Mouse (Mus musculus) kidney, adult 18-20 months (tissue): Measurements from ENCODE around the gene Ankrd54.

Experiments
- DNase-seq: peaks from one replicate; pipeline ENCODE4 v3.0.0; 2021

Gene Ankrd54

DNA sequence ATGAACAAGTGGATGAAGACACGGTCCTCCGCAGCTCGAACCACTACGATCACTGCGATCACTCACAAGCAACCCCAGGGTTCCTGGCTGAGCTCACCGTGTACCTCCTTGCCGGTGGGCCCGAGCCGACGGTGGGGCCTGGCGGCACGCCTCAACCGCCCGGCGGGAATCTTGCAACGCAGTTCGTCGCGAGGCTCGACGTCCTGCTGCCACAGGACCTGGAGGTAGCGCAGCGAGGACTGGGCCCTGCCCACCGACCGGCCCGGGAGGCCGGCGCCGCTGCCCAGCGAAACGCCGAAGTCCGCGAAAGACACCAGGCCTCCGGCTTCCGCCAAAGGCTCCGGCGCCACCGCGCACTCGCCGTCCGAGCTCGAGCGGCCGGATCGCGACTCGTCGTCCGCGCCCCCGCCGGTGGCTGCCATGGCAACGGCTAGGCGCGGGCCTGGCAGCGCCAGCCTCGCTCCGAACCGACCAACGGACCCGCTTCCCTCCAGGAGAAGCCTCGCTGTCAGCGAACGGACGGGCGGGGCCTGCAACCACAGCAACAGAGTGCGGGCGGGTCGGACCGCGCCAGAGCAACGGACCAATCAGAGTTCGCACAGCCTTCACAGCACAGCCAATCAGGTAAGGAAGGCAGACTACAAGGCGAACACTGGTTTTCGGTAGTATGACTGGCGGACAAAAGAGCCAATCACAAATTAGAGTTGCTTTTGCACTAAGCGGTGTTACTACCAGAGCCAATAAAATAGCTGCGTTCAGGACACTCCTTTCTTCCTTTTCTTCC, at the start of gene Ankrd54:
Gene Ankrd54 (minus strand): TSS at position 518 of the 784 bp plus-strand sequence.
- DNase-seq: peak; percentile 96

DNA sequence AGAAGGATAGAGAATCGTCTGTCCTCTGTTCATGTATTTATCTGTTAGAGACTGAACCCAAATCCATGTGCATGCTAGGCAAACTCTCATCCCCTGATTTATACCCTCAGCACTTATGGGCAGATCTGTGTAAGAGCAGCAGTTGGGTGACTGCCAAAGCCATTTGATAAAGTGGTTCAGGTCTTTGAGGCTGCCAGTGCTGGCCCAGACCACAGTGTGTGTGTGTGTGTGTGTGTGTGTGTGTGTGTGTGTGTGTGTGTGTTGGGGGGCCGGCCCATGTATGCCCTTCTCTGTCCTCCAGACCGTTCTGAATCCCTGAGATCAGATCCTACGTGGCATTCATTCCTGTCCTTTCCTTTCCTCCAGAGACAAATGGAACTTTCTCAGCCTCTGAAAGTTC, 49.1 kb upstream of the Ankrd54 start:
- DNase-seq: no peak

DNA sequence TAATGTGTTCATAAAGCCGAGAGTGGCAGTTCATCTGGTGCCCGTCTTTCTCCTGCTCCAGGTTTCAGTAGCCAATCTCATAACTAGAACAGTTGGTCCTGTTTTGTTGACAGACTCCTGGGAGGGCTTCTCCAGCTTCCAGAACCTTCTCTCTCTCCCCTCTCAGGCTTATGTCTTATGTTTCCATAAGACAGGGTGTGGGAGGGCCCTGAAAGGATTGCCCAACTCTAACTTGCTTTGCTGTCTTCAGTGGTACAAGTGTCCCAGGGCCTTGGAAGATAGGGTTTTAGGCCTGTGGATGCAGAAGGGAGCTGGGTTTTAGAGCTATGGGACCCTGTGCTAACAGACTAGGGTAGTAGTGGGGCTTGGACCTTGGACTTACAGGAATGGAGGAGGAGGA, 47.8 kb upstream of the Ankrd54 start:
- DNase-seq: no peak

DNA sequence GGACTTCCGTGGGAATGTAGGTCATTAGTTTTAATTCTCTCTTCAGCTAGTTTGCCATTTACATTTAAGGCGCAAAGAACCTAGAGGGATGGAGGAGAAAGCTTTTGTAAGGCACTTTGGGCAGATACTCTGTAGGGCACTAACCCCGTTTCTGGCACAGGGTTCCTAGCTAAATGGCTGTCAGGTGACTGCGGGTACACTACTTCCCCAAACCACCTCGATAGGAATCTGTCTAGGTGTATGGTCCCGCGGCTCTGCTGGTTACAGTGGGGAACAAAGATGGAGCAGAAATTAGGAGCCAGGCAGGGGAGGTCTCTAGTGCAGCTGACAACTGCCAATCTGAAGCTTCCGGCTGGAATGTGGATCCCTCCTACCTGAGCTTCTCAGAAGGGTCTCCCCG, 47.3 kb upstream of the Ankrd54 start:
- no peak for DNase-seq

DNA sequence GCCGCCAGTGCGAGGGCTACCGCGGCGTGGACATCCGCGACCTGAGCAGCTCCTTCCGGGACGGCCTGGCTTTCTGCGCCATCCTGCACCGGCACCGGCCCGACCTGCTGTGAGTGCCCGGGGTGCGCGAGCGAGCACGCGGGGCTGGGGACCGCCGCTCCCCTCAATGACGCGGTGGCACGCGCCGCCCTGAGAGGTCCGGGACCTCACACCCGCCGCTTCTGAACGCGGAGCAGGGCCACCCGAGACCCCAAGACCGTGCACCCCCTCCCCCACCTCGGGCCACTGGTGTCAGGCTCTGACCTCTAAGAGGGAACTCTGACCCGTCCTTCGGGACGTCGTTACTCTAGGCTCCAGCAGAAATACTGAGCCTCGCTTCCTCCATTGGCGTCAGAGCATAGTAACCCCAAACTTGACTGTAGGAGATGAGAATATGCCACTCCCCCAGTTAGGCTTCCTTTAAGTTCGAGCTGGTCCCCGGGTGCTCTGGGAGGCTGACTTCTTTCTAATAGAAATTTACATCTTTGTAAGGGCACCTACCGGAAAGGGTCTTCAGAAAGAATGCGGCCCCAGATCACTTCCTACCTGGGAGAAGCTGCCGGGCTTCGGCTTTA, 46.7 kb upstream of the Ankrd54 start:
- DNase-seq: no peak

DNA sequence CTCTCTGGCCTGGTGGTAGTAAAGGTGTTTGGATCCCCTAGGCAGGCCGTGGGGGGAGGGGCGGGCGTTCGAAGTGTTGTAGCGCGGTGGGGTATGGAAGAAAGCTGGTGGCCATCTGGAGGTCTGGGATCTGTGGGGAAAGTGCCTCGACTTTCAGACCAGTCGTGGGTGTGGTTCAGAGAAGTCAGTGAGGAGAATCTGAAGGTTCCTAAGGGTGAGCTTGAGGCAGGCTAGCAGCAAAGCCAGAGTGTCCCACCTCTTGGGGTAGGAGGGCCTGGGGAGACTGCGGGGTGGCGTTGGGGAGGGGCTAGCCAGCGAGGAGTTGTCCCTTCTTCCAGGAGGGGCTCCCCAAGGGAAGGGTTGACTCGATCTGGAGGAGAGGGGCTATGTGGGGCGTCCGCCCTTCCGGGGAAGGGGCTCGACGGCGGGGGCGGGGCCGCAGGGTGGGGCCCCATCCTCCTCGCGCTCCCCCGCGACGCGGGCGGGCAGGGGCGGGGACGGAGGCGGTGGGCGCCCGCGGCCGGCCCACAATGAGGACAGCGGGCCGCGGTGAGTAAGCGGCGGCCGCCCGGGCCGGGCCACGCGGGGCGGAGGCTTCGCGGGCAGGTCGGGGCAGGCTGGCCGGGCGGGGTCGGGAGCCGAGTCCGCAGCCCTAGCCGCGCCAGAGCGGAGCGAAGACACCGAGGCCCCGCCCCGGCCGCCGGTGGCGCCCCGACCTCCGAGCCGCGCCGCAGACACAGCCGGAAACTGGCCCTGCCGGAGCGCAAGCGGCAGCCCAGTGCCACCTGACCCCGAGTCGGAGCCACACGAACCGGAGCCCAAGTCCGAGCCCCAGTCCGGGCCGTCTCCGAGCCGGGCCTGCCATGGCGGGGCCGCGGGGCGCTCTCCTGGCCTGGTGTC, 46.0 kb upstream of the Ankrd54 start, which contains the start of gene Micall1:
Gene Micall1 (plus strand): TSS at position 478 of the 900 bp plus-strand sequence.
- peak; percentile 85 for DNase-seq

DNA sequence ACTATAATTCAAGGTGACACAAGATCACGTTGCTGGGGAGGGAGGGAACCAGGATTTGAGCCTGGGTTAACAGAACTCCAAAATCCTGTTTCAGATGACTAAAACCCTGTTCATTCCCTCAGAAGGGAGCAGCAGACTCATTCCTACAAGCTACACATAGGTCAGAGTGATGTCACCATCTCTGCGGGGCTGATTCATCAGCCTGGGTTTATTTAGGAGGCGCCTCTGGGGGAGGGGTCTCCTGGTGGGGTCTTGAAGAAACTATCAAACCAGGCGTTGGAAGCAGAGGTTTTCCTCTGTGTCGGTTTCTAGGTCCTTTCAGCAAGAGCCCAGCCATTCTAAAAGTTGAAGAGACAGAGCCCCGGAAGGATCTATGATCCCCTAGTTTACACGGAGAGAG, 45.3 kb upstream of the Ankrd54 start:
- DNase-seq: no peak

DNA sequence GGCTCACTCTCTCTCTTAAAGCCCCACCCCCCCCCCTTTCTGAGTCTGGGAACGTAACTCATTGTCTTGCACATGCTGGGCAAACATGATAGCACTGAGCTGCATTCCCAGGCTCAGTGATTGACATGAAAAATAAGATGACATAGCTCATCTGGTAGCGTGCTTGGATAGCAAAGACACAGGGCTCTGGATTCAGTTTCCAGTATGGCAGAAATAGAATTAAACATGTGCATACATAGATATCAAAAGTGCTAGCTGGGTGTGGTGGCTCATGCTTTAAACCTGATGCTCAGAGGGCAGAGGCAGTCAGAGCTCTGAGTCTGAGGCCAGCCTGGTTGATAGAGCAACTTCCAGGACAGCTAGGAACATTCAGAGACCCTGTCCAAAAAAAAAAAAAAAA, 43.1 kb upstream of the Ankrd54 start:
- DNase-seq: no peak

DNA sequence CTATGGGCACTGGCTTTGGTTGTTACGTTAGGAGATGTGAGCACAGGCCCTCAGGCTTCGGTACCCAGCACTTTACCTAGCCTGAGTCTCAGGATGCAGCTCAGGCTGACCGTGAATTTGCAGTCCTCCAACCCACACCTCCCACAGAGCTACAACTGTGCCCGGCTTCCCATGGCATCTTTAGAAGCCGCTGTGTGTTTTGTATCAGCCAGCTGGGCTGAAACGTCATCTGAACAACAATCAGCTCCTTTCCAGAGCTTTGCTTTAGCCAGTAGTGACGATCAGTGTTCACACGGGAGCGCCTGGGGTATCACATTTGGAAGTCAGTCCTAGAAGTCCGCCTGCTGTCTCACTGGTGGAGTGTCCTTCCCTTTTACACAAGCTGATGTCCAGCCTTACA, 40.6 kb upstream of the Ankrd54 start:
- no peak for DNase-seq

DNA sequence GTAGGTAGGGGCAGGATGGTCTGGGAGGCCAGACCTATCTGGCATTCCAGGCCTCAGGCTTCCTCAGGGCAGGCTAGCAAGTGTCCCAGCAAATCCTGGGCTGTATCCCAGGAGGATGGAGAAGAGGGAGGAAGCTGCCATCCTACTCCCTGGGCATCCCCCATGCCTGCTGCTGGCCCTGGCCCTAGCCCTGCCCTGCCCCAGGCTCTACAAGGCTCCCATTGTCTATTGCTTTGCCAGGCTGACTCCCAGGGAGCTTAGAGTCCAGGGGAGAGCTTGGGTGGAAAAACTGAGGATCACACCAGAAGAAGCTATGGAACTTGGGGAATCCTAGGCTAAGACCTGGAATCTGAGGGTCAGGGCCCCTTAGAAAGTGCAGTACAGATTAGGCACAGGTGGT, 38.8 kb upstream of the Ankrd54 start:
- DNase-seq: no peak

DNA sequence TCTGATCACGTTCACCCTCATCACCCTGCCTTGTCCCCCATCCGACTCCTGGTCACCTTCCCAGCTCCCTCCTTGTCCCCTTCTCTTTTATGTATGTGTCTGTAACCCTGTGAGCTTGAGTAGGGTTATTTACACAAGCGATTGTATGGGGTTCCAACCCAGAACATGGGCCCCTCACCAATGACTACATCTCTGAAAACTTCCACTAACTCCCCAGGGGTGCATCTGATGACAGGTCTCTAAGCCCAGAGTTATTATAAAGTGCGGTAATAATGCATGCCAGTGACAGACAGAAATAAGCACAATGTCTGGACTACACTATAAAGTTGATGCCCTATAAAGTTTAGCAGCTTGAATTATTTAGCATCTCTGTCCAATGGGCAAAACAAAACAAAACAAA, 37.7 kb upstream of the Ankrd54 start:
- no peak for DNase-seq

DNA sequence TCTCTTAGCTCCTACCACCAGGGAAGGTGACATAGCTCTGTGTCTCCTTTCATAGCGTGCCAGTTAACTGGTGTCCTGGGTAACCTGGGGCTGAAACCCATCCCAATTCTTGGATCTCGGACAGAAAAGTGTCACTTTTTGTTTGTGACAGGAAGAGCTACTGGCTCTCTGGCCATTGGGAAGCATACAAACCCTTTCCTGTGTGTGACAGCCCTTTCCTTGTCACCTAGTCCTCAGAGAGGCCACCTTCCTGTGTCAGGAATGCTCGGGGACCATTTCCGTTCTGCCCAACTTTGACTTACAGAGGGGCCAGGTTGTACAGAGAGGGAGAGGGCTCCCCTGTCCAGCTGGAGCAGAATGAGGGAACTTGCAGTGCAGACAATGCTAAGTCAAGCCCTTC, 36.8 kb upstream of the Ankrd54 start:
- DNase-seq: peak; percentile 36

DNA sequence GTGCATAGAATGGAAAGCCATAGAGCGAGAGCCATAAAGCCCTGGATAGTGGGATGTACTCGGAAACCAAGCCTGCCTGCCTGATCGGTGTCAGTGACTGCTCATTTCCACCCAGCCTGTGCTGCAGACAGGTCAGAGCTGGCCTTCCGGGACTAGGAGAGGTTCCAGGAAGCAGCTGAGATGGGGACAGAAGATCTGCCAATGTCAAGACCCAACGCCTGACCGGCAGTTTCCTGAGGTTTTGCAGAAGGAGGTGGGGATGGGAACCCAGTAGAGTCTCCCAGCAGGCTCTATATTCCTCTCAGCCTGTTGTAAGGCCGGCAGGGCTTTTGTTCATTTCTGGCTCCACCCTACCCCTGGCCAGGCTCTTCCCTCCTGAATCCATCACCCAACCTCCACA, 36.2 kb upstream of the Ankrd54 start:
- DNase-seq: peak; percentile 56

DNA sequence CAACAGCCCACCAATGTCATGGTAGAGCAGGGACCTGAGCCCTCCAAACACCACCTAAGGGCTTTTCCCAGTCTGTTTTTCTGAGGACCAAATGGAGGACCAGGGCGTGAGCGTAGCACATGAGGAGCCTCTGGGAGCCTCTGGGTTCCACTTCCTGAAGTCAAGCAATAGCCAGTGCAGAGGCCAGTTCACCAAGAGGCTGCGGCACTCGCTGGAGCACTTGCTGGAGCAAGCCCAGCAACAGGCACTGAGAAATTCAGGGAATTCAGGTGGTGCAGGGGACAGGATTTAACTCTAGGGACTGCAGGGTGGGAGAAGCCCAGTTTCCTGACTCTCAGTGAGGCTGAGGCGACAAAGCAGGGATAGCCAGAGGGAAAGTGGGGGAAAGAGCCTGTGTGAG, 35.5 kb upstream of the Ankrd54 start:
- DNase-seq: no peak

DNA sequence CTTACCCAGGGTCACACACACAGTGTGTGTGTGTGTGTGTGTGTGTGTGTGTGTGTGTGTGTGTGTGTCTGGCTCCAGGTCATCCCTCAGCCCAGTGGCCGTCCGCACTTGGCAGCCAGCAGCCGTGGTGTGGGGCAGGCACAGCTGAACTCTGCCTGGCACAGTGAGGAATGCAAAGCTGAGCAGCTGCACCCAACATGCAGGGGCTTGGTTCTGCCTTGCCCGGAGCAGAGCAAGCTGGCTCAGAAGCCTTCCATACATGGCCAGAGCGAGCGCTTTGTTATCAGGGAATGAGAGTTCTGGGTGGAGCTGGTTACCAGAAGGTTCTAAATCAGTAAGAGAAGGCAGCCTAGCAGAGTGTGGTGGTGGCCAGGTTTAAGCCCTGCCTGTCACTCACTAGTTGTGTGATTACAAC, 34.9 kb upstream of the Ankrd54 start:
- peak; percentile 73 for DNase-seq

DNA sequence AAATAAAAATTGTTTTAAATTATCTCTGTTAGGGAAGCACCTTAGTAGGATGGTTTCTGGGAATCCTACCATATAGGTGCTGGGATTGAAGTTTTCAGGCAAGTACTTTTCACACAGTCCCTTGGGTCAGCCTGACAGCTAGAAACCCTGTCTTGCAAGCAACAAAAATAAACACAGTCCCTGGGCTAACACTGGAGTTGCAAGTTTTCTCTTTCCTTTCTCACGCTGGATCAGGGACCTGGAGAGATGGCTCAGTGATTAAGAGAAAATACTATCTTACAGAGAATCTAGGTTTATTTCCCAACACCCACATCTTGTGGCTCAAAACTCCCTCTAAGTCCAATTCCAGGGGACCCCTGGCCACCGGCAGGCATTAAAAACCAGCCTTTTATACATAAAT, 34.4 kb upstream of the Ankrd54 start:
- no peak for DNase-seq

DNA sequence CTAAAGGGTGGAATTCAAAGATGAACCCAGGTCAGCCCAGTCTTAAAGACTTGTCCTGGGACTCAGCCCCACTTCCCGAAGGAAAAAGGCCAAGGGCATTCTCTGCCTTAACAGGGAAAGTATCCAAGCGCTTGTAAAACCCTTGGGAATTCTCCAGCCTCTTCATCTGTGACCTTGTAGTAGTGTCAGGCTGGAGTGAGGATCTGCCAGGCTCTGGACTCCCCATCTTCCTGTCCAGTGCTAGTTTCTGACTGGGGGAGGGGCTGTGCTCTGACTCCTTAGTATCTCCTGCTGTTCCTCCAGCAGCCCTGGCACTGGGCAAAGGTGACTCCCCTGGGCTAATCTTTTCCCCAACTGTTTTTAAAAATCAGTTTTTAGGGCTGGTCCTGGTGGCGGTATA, 33.9 kb upstream of the Ankrd54 start:
- DNase-seq: peak; percentile 48

DNA sequence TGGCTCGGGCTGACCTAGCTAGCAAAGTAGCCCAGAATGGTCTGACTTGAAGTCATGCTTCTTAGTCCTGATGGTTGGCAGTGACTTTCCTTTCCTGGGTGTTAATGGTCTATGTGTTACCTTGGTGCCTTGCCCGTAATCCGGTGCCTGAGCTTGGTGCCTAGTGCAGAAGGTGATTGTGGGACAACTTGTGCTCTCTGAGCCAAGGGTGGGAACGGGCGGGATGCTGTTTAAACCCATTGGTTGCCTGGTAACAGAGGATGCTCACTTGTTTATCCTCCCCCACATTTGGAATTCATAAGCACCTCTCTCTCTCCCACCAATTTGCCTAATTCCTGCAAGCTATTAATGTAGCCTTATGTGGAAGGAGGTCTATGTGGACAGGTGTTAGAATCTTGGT, 32.8 kb upstream of the Ankrd54 start:
- no peak for DNase-seq

DNA sequence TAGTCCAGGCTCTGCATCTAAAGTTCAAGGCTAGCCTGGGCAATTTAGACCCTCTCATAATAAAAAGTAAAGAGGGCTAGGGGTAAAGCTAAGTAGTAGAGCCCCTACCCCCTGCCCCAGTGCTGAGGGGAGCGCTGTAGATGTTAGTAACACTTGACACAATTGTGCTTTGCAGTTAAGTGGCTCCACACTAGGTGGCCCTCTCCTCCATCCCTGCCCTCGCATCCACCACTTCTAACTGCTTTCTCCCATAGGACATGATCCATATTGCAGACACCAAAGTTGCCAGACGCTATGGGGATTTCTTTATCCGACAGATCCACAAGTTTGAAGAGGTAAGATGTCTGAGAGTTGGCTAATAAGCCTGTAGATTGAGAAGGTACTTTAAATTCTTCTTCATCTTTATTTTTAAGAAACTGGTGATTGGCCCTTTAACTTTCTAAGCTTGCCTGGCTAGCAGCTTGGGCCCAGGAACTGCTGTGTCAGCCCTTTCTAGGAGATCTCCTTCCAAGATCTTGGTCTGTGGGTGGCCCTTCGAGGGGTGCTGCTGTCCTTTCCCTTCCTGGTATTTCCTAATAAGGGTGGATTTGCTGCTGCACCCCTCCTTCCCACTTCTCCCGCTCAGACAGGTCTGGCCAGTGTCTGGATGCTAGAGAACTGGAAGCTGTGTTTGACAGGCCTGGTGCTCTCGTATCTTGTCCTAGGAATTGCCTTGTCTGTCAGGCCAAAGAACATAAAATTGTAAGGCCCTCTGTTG, 30.6 kb upstream of the Ankrd54 start:
- DNase-seq: peak; percentile 47

DNA sequence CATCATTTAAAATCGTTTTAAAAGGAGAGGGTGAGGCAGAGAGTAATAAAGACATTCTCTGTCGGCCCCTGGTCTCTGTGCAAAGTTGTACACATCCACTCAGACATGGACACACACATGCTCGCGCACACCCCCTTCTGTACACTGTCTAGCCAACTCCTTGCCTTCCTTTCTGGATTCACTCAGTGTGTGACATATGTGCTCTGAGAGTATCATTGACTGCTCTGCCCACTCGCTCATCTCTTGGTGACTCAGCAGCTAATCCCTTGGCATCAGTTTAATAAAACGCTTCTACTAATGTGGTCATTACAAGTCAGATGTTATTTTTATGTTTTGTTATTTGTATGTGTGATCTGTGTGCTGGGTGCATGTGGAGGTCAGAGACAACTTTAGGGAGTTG, 29.6 kb upstream of the Ankrd54 start:
- DNase-seq: no peak

DNA sequence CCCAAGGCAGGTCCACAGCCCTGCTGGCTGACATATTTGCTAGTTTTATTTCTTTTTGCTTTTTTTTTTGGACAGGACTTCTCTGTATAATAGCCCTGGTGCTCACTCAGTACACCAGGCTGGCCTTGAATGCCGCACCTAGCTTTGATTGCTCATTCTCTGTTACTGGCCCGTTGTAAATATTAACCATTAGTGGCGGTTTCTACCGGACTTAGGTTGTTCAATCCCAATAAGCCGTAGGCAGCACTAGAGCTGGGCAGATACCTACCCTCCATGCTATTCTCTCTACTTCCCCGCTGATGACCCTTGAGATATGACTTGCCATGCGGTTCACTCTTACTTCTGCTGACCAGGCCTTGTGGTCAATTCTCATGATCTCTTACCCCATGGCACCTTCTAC, 16.9 kb upstream of the Ankrd54 start:
- DNase-seq: no peak

DNA sequence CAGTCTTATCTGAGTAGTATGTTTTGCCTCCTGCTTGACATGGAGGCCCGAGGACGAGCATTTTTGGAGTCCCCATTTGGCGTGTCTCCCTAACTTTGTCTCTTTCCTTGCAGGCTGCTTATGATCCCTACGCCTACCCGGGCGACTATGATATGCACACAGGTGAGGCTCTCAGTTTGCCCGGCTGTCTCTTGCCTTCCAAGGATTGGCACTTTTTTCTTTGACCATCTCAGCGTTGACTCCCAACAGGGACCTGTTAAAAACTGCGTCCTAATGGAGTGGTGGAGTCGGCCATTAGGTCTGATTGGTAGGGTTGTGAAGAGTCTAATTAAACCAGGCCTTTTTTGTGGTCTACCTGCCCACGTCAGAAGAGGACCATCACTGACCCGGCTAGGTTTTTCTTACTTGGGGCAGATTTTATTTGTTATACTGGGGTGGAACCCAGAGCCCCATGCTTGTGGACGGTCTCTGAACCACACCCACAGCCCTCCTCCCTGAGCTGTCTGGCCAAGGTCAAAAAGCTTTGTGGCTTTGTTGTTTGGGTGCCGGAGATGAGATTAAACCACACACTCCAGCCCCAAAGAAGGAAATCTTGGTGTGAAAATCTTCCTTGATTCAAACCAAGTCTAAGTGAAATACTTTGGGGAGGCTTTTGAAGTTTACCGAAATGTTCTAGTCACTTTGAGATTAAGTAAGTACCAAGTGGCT, 13.1 kb upstream of the Ankrd54 start:
- DNase-seq: no peak
